Mouse (Mus musculus): Measurements from ENCODE around the gene Srrm1. TPM values are rescaled to one million over a fixed set of nuclear protein-coding genes. Genes with fewer than 3 reads are reported as not detected.
"Not testable (repeated sequence)": the region's sequence is repeated elsewhere in the genome, so short reads cannot be mapped to it uniquely, and the experiment has no call there.

Srrm1 gene
- polyA plus RNA-seq, 1 experiment from 2014 or later, result 298 TPM

DNA sequence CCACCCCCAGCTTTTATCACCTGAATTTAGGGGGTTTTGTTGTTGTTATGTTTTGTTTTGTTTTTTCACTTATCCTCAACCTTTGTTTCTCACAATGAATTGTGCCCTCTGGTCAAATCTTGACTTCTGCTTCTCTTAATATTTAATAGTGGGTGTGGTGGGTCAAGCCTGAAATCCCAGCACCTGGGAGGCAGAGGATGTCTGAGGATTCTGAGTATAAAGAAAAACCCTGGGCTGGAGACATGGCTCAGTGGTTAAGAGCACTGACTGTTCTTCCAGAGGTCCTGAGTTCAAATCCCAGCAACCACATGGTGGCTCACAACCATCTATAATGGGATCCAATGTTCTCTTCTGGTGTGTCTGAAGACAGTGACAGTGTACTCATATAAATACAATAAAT, 1.6 kb upstream of the Srrm1 start:
- Histone ChIP-seq H3K4me1 (replicated peaks) (peaks cover 15% of the 10 kb centered on the region), H3K27ac (peak overlapping the region; percentile 98; the same call in 1 of the 2 replicates)
- H3K4me2 ChIP-seq; H3K9me3 ChIP-seq; H3K36me3 ChIP-seq; H3K4me3 ChIP-seq (replicated peaks); ATAC-seq (ENCODE audit: insufficient number of reproducible peaks, insufficient read depth, low FRiP score, low TSS enrichment, low read depth); H3K27me3 ChIP-seq; H3K9ac ChIP-seq (replicated peaks): not testable (repeated sequence)

DNA sequence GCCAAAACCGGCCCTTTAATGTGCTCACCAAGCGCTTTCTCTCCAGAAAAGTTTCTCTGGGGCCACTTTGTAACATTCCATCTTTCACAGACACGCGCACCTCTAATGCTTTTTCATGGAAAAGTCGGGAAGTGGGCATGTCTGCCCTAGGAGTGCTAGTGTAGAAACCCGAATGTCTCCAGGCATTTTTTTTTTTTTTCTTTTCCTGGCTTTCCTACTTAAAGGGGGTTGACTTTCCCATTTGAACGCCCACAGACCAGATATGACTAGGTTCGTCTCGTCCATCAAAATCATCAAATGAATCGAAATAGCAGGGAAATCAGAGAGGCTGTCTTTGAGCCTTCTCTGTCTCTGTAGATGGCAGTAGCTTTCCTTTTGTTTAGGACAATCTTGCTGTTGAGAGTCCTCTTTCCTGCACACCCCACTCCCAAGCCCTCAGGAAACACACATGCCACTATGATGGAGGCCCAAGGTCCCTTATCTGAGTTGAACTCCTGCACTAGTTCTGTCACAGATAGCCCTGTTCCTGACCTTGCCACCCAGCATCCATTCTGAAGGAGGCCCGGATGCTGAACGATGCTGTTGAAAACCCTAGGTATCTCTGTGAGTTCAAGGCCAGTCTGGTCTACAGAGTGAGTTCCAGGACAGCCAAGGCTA, 801 bp upstream of the Srrm1 start:
- WGBS, result 20% methylated on average over 12 of the region's 12 CpGs
- H3K9me3 ChIP-seq, result no peaks in the 10 kb centered on the region
- H3K36me3 ChIP-seq, result peaks cover 13% of the 10 kb centered on the region; the same call in 1 of the 2 replicates
- no peak for ATAC-seq (ENCODE audit: insufficient number of reproducible peaks, insufficient read depth, low FRiP score, low TSS enrichment, low read depth)
- peaks cover 15% of the 10 kb centered on the region for H3K4me1 ChIP-seq (replicated peaks)
- H3K27me3 ChIP-seq, result no peaks in the 10 kb centered on the region
- peak overlapping the region; percentile 53 for H3K9ac ChIP-seq (replicated peaks)
- peak overlapping the region; percentile 98 for H3K27ac ChIP-seq
- H3K4me2 ChIP-seq, result peak overlapping the region; percentile 57
- H3K4me3 ChIP-seq (replicated peaks), result peak overlapping the region; percentile 97

GRCm38 (mm10) chr4:135352326-135353065, 625 bp downstream of the Srrm1 start:
- peak overlapping the region; percentile 86 for H3K4me2 ChIP-seq
- peaks cover 21% of the 10 kb centered on the region; the same call in 1 of the 2 replicates for H3K36me3 ChIP-seq
- ATAC-seq (ENCODE audit: insufficient number of reproducible peaks, insufficient read depth, low FRiP score, low TSS enrichment, low read depth), result peak; percentile 30
- peak overlapping the region; percentile 91 for H3K27ac ChIP-seq
- under 1% methylated on average over 67 of the region's 67 CpGs for WGBS
- H3K9me3 ChIP-seq, result no peaks in the 10 kb centered on the region
- peak overlapping the region; percentile 97 for H3K4me3 ChIP-seq (replicated peaks)
- peaks cover 15% of the 10 kb centered on the region for H3K4me1 ChIP-seq (replicated peaks)
- peak overlapping the region; percentile 97 for H3K9ac ChIP-seq (replicated peaks)
- H3K27me3 ChIP-seq, result no peaks in the 10 kb centered on the region

DNA sequence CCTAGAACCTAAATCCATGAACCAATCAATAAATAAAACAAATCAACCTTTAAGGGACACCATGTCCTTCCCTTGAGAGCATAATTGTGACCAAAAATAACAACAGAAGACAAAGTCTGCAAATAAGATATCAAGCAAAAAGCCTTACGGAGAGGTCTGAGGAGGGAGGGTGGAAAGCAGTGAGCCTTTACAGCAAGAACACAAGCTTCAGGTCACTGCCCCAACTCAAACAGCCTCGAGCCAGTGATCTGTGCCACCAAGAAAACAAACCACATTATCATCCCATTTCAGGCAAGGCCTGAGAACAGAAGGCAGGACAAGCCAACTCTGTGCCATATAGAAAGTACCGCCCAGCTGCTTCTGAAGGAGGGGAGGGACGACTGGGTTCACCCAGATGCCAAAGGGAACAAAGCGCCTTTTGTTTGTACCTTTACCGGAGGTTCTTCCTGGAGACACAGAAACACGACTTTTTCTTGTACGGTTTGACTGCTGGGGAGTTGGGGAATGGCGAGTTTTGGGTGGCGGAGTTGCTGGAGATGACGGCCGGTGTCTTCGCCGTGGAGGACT, 15.7 kb downstream of the Srrm1 start:
- H3K4me3 ChIP-seq (replicated peaks), result no peak overlapping the region
- no peaks in the 10 kb centered on the region for H3K27me3 ChIP-seq
- H3K4me2 ChIP-seq, result no peak overlapping the region
- H3K36me3 ChIP-seq, result peaks cover 98% of the 10 kb centered on the region
- H3K27ac ChIP-seq, result no peak overlapping the region
- no peak for ATAC-seq (ENCODE audit: insufficient number of reproducible peaks, insufficient read depth, low FRiP score, low TSS enrichment, low read depth)
- H3K4me1 ChIP-seq (replicated peaks), result no peaks in the 10 kb centered on the region
- no peaks in the 10 kb centered on the region for H3K9me3 ChIP-seq
- WGBS, result 88% methylated on average over 14 of the region's 14 CpGs
- no peak overlapping the region for H3K9ac ChIP-seq (replicated peaks)

GRCm38 (mm10) chr4:135336023-135336357, 17.1 kb downstream of the Srrm1 start:
- Histone ChIP-seq H3K9ac (replicated peaks) (no peak overlapping the region), H3K4me2 (no peak overlapping the region), H3K4me3 (replicated peaks) (no peak overlapping the region), H3K36me3 (peaks cover 98% of the 10 kb centered on the region), H3K4me1 (replicated peaks) (no peaks in the 10 kb centered on the region), H3K27me3 (no peaks in the 10 kb centered on the region), H3K9me3 (no peaks in the 10 kb centered on the region), H3K27ac (no peak overlapping the region)
- ATAC-seq (ENCODE audit: insufficient number of reproducible peaks, insufficient read depth, low FRiP score, low TSS enrichment, low read depth), result no peak
- 90% methylated on average over 3 of the region's 3 CpGs for WGBS

- no peak for ATAC-seq (ENCODE audit: insufficient number of reproducible peaks, insufficient read depth, low FRiP score, low TSS enrichment, low read depth)
- no peak overlapping the region for H3K27ac ChIP-seq
- no peaks in the 10 kb centered on the region for H3K9me3 ChIP-seq
- H3K4me2 ChIP-seq, result no peak overlapping the region
- H3K4me3 ChIP-seq (replicated peaks), result no peak overlapping the region
- H3K36me3 ChIP-seq, result peaks cover 98% of the 10 kb centered on the region
- H3K27me3 ChIP-seq, result no peaks in the 10 kb centered on the region
- no peak overlapping the region for H3K9ac ChIP-seq (replicated peaks)
- 90% methylated on average over 9 of the region's 9 CpGs for WGBS
- H3K4me1 ChIP-seq (replicated peaks), result no peaks in the 10 kb centered on the region
Observed at GRCm38 (mm10) chr4:135335327-135336022, 17.6 kb downstream of the Srrm1 start.

GRCm38 (mm10) chr4:135326469-135326868, 26.7 kb downstream of the Srrm1 start:
- Histone ChIP-seq H3K36me3 (peaks cover 98% of the 10 kb centered on the region), H3K9ac (replicated peaks) (no peak overlapping the region), H3K4me1 (replicated peaks) (no peaks in the 10 kb centered on the region), H3K4me3 (replicated peaks) (no peak overlapping the region), H3K9me3 (no peaks in the 10 kb centered on the region), H3K27ac (no peak overlapping the region), H3K27me3 (no peaks in the 10 kb centered on the region), H3K4me2 (no peak overlapping the region)
- 91% methylated on average over 3 of the region's 3 CpGs for WGBS
- ATAC-seq (ENCODE audit: insufficient number of reproducible peaks, insufficient read depth, low FRiP score, low TSS enrichment, low read depth), result no peak

GRCm38 (mm10) chr4:135326046-135326445, 27.1 kb downstream of the Srrm1 start:
- H3K27me3 ChIP-seq, result no peaks in the 10 kb centered on the region
- H3K27ac ChIP-seq, result no peak overlapping the region
- ATAC-seq (ENCODE audit: insufficient number of reproducible peaks, insufficient read depth, low FRiP score, low TSS enrichment, low read depth), result no peak
- H3K4me2 ChIP-seq, result no peak overlapping the region
- H3K9ac ChIP-seq (replicated peaks), result no peak overlapping the region
- no peaks in the 10 kb centered on the region for H3K4me1 ChIP-seq (replicated peaks)
- no peak overlapping the region for H3K4me3 ChIP-seq (replicated peaks)
- H3K9me3 ChIP-seq, result no peaks in the 10 kb centered on the region
- H3K36me3 ChIP-seq, result peaks cover 98% of the 10 kb centered on the region

- 90% methylated on average over 8 of the region's 8 CpGs for WGBS
- Histone ChIP-seq H3K9ac (replicated peaks) (no peak overlapping the region), H3K4me3 (replicated peaks) (no peak overlapping the region), H3K9me3 (no peaks in the 10 kb centered on the region), H3K4me1 (replicated peaks) (no peaks in the 10 kb centered on the region), H3K36me3 (peaks cover 98% of the 10 kb centered on the region), H3K27ac (no peak overlapping the region), H3K4me2 (no peak overlapping the region), H3K27me3 (no peaks in the 10 kb centered on the region)
- no peak for ATAC-seq (ENCODE audit: insufficient number of reproducible peaks, insufficient read depth, low FRiP score, low TSS enrichment, low read depth)
Observed at GRCm38 (mm10) chr4:135323021-135323420, 30.1 kb downstream of the Srrm1 start.

GRCm38 (mm10) chr4:135317966-135318365, 35.2 kb downstream of the Srrm1 start:
- no peak overlapping the region for H3K4me2 ChIP-seq
- no peak overlapping the region for H3K27ac ChIP-seq
- no peak overlapping the region for H3K4me3 ChIP-seq (replicated peaks)
- H3K4me1 ChIP-seq (replicated peaks), result peaks cover 6% of the 10 kb centered on the region
- WGBS, result 32% methylated on average over 2 of the region's 2 CpGs
- peak; percentile 87; the same call in 1 of the 2 replicates for ATAC-seq (ENCODE audit: insufficient number of reproducible peaks, insufficient read depth, low FRiP score, low TSS enrichment, low read depth)
- H3K27me3 ChIP-seq, result no peaks in the 10 kb centered on the region
- no peak overlapping the region for H3K9ac ChIP-seq (replicated peaks)
- H3K9me3 ChIP-seq, result no peaks in the 10 kb centered on the region
- peaks cover 88% of the 10 kb centered on the region for H3K36me3 ChIP-seq

GRCm38 (mm10) chr4:135317539-135317938, 35.6 kb downstream of the Srrm1 start:
- Histone ChIP-seq H3K4me3 (replicated peaks) (no peak overlapping the region), H3K4me1 (replicated peaks) (peaks cover 11% of the 10 kb centered on the region), H3K27me3 (no peaks in the 10 kb centered on the region), H3K9ac (replicated peaks) (no peak overlapping the region), H3K36me3 (peaks cover 83% of the 10 kb centered on the region), H3K27ac (no peak overlapping the region), H3K4me2 (no peak overlapping the region), H3K9me3 (no peaks in the 10 kb centered on the region)
- ATAC-seq (ENCODE audit: insufficient number of reproducible peaks, insufficient read depth, low FRiP score, low TSS enrichment, low read depth), result no peak
- WGBS, result 92% methylated on average over 4 of the region's 4 CpGs

Data from limb, embryonic 12.5 days (tissue).